Mouse (Mus musculus) liver, embryonic 14.5 days (tissue): ENCODE measurements around the gene Cdrt4. TPM values are rescaled to one million over a fixed set of nuclear protein-coding genes. Genes with fewer than 3 reads are reported as not detected.

Experiments
- ATAC-seq: fragments of 200-750 bp; cut with Nextera tagmentation; 2 replicates; pipeline ENCODE4 v1.8.0; 2017; ENCODE audit warnings: moderate number of reproducible peaks, mild to moderate bottlenecking, moderate library complexity; ENCODE audit not compliant: insufficient read depth
- DNase-seq, 3 experiments: peaks; one replicate each; pipeline ENCODE4 v3.0.0-alpha.2; 2012 to 2013; ENCODE audit warnings: low read depth in 3 of 3, low spot score in 3 of 3
- H3K27ac ChIP-seq: fragments of 300-500 bp; sonication (generic); 2 replicates; pipeline ENCODE4 v1.5.1; 2014; ENCODE audit warnings: moderate library complexity, mild to moderate bottlenecking, control low read depth, inconsistent platforms
- H3K27me3 ChIP-seq: fragments of 300-500 bp; sonication (generic); 2 replicates; pipeline ENCODE4 v1.6.1; 2014; ENCODE audit warnings: mild to moderate bottlenecking, low read length, moderate library complexity; ENCODE audit not compliant: control insufficient read depth, insufficient read depth
- H3K36me3 ChIP-seq: fragments of 300-500 bp; sonication (generic); replicated peaks from 2 replicates; pipeline ENCODE4 v1.6.1; 2014; ENCODE audit warnings: low read depth; ENCODE audit not compliant: control insufficient read depth, insufficient read depth
- H3K4me1 ChIP-seq, 2 experiments: fragments of 200-500 bp in 1 of 2; fragments of 300-500 bp in 1 of 2; sonication (generic) in 1 of 2; replicated peaks; 2 replicates each; pipeline ENCODE4 v1.6.1; 2012 to 2014; ENCODE audit warnings: antibody characterized with exemption in 1 of 2, inconsistent platforms in 1 of 2, low read length in 1 of 2; ENCODE audit not compliant: control insufficient read depth in 2 of 2, insufficient read depth in 2 of 2
- H3K4me2 ChIP-seq: fragments of 300-500 bp; sonication (generic); 2 replicates; pipeline ENCODE4 v1.6.1; 2014; ENCODE audit warnings: low read depth, mild to moderate bottlenecking, control low read depth, moderate library complexity
- H3K4me3 ChIP-seq, 2 experiments: fragments of 200-500 bp in 1 of 2; fragments of 300-500 bp in 1 of 2; sonication (generic) in 1 of 2; 2 replicates each; pipeline ENCODE4 v1.5.1; 2012 to 2014; ENCODE audit warnings: low read depth in 2 of 2, low read length in 2 of 2, mild to moderate bottlenecking in 2 of 2, control low read depth in 1 of 2, inconsistent platforms in 1 of 2, moderate library complexity in 1 of 2; ENCODE audit not compliant: insufficient read depth in 1 of 2
- H3K9ac ChIP-seq: fragments of 300-500 bp; sonication (generic); replicated peaks from 2 replicates; pipeline ENCODE4 v1.6.1; 2014; ENCODE audit warnings: mild to moderate bottlenecking, control low read depth, moderate library complexity
- H3K9me3 ChIP-seq: fragments of 300-500 bp; sonication (generic); 2 replicates; pipeline ENCODE4 v1.6.1; 2016; ENCODE audit warnings: low read length, mixed read lengths; ENCODE audit not compliant: control insufficient read depth
- CTCF ChIP-seq: IDR thresholded peaks from 2 replicates; pipeline ENCODE4 v1.5.1; 2016; ENCODE audit warnings: antibody characterized with exemption, low read depth, control low read depth
- EP300 ChIP-seq: IDR thresholded peaks from 2 replicates; pipeline ENCODE4 v1.6.1; 2016; ENCODE audit warnings: antibody characterized with exemption, low read depth
- WGBS: fragments of 180-500 bp; shearing (Covaris S2); extraction: QIAGEN DNeasy Blood & Tissue Kit; methylation state at CpG from one replicate; pipeline ENCODE4 v1.1.7; 2014; ENCODE audit not compliant: insufficient replicate concordance; 5-methylcytosine and 5-hydroxymethylcytosine counted together
- polyA plus RNA-seq, 2 experiments: library from polyadenylated mRNA; depleted of rRNA in 1 of 2; stranded (reverse) in 1 of 2; unstranded in 1 of 2; fragments of >200 nt; fragmentation: Nextera tagmentation in 1 of 2; extraction: Ambion mirVana in 1 of 2; gene quantifications; 2 replicates each; pipeline versions ENCODE4 v1.2.1 to v1.2.3; 2012 to 2014

The Cdrt4 gene
- polyA plus RNA-seq, 2 experiments = not detected

DNA sequence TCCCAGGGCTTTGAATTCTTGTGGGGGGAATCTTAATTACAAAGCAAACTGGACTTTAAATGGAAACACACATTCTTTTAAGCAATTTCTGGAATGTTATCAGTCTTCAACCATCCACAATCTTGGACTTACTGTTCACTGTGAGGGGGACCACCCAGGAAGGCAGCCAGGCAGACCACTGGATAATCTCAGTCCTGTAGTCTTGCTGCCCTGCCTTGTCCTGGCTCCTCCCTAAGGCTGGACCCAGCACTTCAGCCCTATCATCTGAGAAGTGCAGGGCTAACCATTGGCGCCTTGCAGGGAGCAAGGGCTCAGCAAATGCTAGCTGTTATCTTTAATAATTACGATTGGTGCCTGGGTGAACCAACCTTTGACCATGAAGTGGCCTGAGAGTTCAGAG is 73.1 kb downstream of the Cdrt4 start:
- H3K4me2 ChIP-seq = no peak overlapping the region
- WGBS = 24% methylated on average over 2 of the region's 2 CpGs
- H3K27me3 ChIP-seq = no peaks in the 10 kb centered on the region
- DNase-seq (no peak), ATAC-seq (no peak)
- no peaks in the 10 kb centered on the region for H3K36me3 ChIP-seq
- H3K9me3 ChIP-seq = no peaks in the 10 kb centered on the region
- no peak overlapping the region for H3K9ac ChIP-seq
- no peak overlapping the region for H3K27ac ChIP-seq
- TF ChIP-seq CTCF (no peak), EP300 (no peak)
- H3K4me3 ChIP-seq = no peak overlapping the region
- peaks cover 0 to 4% of the 10 kb centered on the region in 2 experiments; a peak in 2 of 4 replicates for H3K4me1 ChIP-seq

DNA sequence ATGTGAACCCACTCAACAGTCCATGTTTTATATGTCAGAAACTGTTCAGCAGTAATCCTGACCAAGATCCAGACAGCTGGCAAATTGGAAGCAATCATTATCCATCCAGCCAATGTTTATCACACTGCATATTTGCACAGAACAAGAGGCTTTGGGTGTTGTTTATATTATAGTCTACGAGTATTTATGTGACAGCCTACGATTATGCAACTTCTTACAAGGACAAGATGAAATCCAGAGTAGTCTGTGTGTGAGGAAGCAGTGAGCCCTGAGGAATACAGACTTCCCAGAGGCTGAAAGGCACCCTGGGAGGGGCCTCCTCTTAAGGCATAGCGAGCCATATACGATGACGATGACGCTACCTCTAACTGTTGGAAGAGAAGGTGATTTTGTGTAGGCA is 74.5 kb downstream of the Cdrt4 start:
- WGBS = 63% methylated on average over 6 of the region's 6 CpGs
- Histone ChIP-seq H3K9ac (no peak overlapping the region), H3K4me2 (no peak overlapping the region), H3K4me3 (no peak overlapping the region), H3K4me1 (peaks cover 0 to 4% of the 10 kb centered on the region in 2 experiments; a peak in 2 of 4 replicates), H3K9me3 (no peaks in the 10 kb centered on the region), H3K36me3 (no peaks in the 10 kb centered on the region), H3K27me3 (no peaks in the 10 kb centered on the region), H3K27ac (no peak overlapping the region)
- TF ChIP-seq CTCF = no peak
- no peak for TF ChIP-seq EP300
- DNase-seq (no peak), ATAC-seq (no peak)

DNA sequence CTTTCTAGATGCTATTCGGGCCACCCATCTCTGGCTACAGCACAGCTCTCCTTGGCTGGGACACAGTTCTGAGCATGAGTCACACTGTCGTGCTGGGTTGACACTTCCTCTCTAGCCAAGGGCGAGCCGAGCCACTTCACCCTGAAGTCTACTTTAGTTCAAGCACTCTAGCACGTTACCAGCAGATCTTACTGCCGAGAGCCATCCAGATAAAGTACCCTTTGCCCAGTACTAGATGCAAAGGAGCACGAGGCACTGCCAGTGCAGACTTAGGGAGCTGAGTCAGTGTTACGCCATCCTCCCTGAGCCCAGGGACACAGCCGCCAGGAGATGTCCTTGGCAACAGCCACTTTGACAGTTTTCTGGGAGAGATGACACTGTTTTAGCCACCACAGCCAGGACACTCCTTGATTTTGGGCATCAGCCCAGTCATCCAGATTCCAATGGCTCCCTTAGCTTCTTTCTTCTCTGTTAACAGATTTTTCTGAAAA is 75.7 kb downstream of the Cdrt4 start:
- H3K36me3 ChIP-seq = no peaks in the 10 kb centered on the region
- no peaks in the 10 kb centered on the region for H3K9me3 ChIP-seq
- H3K4me2 ChIP-seq = no peak overlapping the region
- ATAC-seq (no peak), DNase-seq (no peak)
- no peak overlapping the region for H3K27ac ChIP-seq
- H3K4me1 ChIP-seq = no peaks in the 10 kb centered on the region
- H3K27me3 ChIP-seq = no peaks in the 10 kb centered on the region
- WGBS = 34% methylated on average over 9 of the region's 9 CpGs
- no peak overlapping the region for H3K9ac ChIP-seq
- H3K4me3 ChIP-seq = no peak overlapping the region
- TF ChIP-seq EP300 (no peak), CTCF (no peak)

DNA sequence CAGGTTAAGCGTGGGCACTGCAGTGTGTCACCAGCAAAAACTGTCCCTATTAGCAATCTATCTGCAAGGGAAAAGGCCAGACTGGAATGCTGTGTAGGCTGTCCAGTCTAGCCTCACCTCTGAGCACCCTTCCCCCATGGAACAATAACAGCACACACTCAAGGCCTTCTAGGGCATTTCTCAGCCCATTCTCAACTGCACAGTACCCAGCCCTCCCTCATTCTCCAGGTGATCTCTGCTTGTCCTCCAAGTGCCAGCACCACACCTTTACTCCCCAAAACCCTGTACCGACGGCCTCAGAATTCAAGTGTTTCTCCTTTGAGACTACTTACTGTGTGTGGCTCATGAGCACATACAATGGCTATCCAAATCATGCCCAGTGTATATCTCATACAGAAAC is 77.1 kb downstream of the Cdrt4 start:
- no peaks in the 10 kb centered on the region for H3K27me3 ChIP-seq
- H3K9ac ChIP-seq = no peak overlapping the region
- TF ChIP-seq EP300 = no peak
- TF ChIP-seq CTCF = no peak
- no peak for DNase-seq
- WGBS = 64% methylated on average over 3 of the region's 3 CpGs
- no peak overlapping the region for H3K4me3 ChIP-seq
- H3K27ac ChIP-seq = no peak overlapping the region
- no peak for ATAC-seq
- H3K4me2 ChIP-seq = no peak overlapping the region
- no peaks in the 10 kb centered on the region for H3K4me1 ChIP-seq
- H3K36me3 ChIP-seq = no peaks in the 10 kb centered on the region
- no peaks in the 10 kb centered on the region for H3K9me3 ChIP-seq

DNA sequence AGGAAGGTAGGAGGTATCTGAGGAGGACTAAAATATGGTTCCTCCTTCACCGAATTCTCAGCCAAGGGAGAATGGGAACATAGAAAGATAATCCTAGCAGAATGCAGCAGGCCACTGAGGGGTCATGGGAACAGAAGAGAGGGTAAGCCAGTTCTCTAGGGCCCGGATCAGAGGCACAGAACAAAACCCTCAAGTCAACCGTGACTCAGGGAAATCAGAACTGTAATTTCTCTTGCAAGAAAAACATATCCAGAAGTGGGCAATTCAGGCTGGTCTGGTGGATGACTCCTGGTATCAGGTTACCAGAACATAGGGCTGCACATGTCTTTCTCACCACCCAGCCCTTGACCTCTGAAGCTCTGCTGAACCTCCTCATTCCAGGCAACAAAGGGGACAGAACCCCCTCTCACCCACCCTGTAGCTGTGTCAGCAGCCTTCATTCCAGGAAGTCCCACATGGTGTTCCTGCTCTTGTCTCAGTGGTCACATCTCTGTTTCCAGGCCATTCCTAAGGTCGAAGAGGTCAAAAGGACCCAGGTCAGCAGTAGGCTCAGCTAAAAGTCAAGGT is 78.2 kb downstream of the Cdrt4 start:
- DNase-seq (no peak), ATAC-seq (no peak)
- no peaks in the 10 kb centered on the region for H3K36me3 ChIP-seq
- no peak overlapping the region for H3K9ac ChIP-seq
- no peaks in the 10 kb centered on the region for H3K9me3 ChIP-seq
- no peak overlapping the region for H3K27ac ChIP-seq
- H3K27me3 ChIP-seq = no peaks in the 10 kb centered on the region
- H3K4me1 ChIP-seq = no peaks in the 10 kb centered on the region
- H3K4me2 ChIP-seq = no peak overlapping the region
- 40% methylated on average over 4 of the region's 4 CpGs for WGBS
- TF ChIP-seq CTCF (no peak), EP300 (no peak)
- no peak overlapping the region for H3K4me3 ChIP-seq
